Mouse (Mus musculus): ENCODE measurements around the gene Cul4b. TPM values are rescaled to one million over a fixed set of nuclear protein-coding genes. Genes with fewer than 3 reads are reported as not detected.
"Not testable (repeated sequence)": the region's sequence is repeated elsewhere in the genome, so short reads cannot be mapped to it uniquely, and the experiment has no call there.

The Cul4b gene
- polyA plus RNA-seq, 1 experiment from 2014 or later = 31.7 TPM

DNA sequence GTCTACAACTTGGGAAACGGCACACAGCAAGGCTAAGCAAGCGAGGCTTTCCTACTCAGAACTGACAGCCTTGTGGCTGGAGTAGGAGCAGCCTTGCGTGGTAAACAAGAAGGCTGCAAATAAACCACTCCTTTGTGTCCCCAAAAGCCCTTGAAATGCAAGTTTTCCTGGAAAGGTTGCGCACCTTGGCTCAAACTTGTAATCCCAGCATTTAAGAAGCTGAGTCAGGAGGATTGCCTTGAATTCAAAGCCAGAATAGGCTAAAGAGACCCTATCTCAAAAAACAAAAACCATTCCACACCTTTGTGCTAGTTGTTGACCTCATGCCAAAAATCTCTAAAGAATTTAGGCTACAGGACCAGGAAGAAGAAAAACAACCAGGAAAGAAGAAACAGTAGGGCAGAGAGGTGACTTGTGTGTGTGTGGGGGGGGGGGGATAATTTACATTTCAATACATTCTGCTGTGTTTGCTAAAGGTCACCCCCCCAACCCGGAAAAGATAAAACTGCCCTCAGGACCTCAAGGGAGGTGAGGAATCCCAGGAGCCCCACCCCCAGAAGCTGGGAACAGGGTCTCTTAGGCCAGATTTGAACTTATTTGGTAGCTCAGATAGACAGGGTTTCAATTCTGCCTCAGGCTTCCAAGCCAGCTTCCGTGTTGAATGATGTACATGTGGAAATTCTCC lies 9.3 kb downstream of the Cul4b start:
- H3K9me3 ChIP-seq (replicated peaks; ENCODE audit: control insufficient read depth, low read length) = no peaks in the 10 kb centered on the region
- no peak overlapping the region for H3K4me2 ChIP-seq
- H3K4me3 ChIP-seq (ENCODE audit: low read depth, low read length) = no peak overlapping the region
- H3K27me3 ChIP-seq (ENCODE audit: control insufficient read depth, insufficient read depth, low read length) = no peaks in the 10 kb centered on the region
- no peak overlapping the region for H3K9ac ChIP-seq (ENCODE audit: low read depth, low read length)
- ATAC-seq (replicated peaks; ENCODE audit: insufficient number of reproducible peaks, low FRiP score, low TSS enrichment) = no peak
- no peaks in the 10 kb centered on the region for H3K36me3 ChIP-seq (ENCODE audit: control insufficient read depth, insufficient read depth, low read length)
- H3K4me1 ChIP-seq (ENCODE audit: control insufficient read depth, insufficient read depth, low read length) = no peaks in the 10 kb centered on the region
- H3K27ac ChIP-seq (ENCODE audit: low read depth, low read length) = no peak overlapping the region
- 60% methylated on average over 6 of the region's 6 CpGs for WGBS (ENCODE audit: insufficient replicate concordance)

DNA sequence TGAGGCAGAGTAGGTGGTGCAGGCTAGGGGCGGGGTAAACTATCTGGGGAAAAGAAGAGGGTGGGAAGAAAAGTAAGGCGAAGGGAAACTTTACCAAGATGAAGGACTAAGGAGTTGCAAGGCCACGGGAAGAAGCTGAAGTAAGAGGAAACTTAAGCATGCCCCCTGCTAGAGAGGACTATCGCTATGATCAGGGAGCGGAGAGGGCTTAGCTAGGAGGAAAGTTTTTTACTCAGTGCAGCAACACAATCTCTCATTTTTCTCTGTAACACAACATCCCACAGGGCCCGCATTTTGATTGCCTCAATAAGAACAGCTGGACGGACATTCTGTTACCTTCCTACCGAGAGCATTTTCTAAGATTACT lies 10.8 kb downstream of the Cul4b start:
- WGBS (ENCODE audit: insufficient replicate concordance) = 10% methylated on average over 7 of the region's 8 CpGs

DNA sequence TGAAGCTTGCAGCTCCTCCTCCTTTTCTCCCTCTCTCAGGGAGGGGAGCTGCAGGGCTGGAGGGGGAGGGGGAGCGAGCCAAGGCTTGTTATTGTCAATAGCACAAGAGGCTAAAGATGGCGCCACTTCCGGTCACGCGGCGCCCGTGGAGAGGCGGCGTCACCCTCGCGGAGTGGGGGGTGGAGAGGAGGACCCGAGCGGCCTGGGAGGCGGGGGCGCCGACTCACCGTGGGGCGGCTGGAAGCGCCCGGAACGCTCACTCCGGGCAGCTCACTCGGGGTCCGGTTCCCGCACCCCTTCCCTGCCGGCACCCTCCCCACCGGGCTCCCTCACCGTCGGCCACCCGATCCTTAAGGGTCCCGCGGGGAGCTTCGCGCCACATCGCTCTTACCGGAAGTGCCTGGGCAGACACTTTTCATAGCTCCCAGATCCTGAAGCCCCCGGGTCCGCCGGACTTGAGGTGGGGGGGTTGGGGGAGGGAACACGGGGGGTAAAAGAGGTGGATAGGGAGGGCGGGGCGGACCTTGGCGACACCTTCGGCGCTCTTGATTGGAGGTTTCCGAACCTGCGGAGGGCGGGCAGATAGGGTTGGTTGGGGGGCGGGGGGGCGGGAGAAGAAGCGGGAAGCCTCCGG lies 11.3 kb downstream of the Cul4b start:
- no peaks in the 10 kb centered on the region for H3K36me3 ChIP-seq (ENCODE audit: control insufficient read depth, insufficient read depth, low read length)
- peak overlapping the region; percentile 71 for H3K4me2 ChIP-seq
- H3K9me3 ChIP-seq (replicated peaks; ENCODE audit: control insufficient read depth, low read length) = no peaks in the 10 kb centered on the region
- H3K4me3 ChIP-seq (ENCODE audit: low read depth, low read length) = peak overlapping the region; percentile 58
- H3K4me1 ChIP-seq (ENCODE audit: control insufficient read depth, insufficient read depth, low read length) = no peaks in the 10 kb centered on the region
- peak; percentile 91 for ATAC-seq (replicated peaks; ENCODE audit: insufficient number of reproducible peaks, low FRiP score, low TSS enrichment)
- H3K27ac ChIP-seq (ENCODE audit: low read depth, low read length) = peak overlapping the region; percentile 93
- H3K27me3 ChIP-seq (ENCODE audit: control insufficient read depth, insufficient read depth, low read length) = no peaks in the 10 kb centered on the region
- H3K9ac ChIP-seq (ENCODE audit: low read depth, low read length) = peak overlapping the region; percentile 76
- whole genome bisulfite sequencing (ENCODE audit: insufficient replicate concordance) = 13% methylated on average over 35 of the region's 52 CpGs

More for the DNA sequence above, 10.8 kb downstream of the Cul4b start:
- Histone ChIP-seq H3K9ac (ENCODE audit: low read depth, low read length) (peak overlapping the region; percentile 65), H3K27ac (ENCODE audit: low read depth, low read length) (peak overlapping the region; percentile 93), H3K4me1 (ENCODE audit: control insufficient read depth, insufficient read depth, low read length) (no peaks in the 10 kb centered on the region), H3K36me3 (ENCODE audit: control insufficient read depth, insufficient read depth, low read length) (no peaks in the 10 kb centered on the region), H3K4me2 (peak overlapping the region; percentile 71), H3K4me3 (ENCODE audit: low read depth, low read length) (peak overlapping the region; percentile 58), H3K27me3 (ENCODE audit: control insufficient read depth, insufficient read depth, low read length) (no peaks in the 10 kb centered on the region), H3K9me3 (replicated peaks; ENCODE audit: control insufficient read depth, low read length) (no peaks in the 10 kb centered on the region)
- no peak for ATAC-seq (replicated peaks; ENCODE audit: insufficient number of reproducible peaks, low FRiP score, low TSS enrichment)

DNA sequence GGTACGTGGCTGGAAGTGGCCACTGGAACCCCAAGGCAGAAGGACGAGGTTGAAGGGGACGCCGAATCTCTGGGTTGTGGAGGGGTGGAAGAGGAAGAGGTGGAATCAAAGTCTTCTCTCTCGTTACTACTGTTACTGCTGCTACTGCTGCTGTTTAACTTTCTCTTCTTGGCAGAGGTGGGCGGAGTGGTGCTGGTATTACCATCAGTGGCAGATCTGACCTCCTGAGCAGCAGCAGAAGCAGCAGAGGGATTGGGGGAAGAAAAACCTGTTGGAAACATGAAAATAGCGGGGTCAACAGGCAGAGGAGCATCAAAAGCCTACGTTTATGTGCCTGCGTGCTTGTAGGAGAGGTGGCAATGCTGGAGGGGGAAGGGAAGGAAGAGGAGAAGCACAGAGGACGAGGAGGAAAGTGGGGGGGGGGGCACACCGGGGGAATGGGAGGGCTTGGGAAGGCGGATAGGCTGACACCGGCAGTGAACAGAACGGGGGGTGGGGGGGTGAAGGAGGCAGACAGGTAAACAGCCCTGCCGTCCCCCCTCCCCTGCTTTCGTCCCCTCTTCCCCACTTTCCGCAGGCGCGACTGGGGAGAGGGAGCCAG lies 12.0 kb downstream of the Cul4b start:
- 20% methylated on average over 10 of the region's 19 CpGs for WGBS (ENCODE audit: insufficient replicate concordance)
- H3K27ac ChIP-seq (ENCODE audit: low read depth, low read length) = peak overlapping the region; percentile 93

DNA sequence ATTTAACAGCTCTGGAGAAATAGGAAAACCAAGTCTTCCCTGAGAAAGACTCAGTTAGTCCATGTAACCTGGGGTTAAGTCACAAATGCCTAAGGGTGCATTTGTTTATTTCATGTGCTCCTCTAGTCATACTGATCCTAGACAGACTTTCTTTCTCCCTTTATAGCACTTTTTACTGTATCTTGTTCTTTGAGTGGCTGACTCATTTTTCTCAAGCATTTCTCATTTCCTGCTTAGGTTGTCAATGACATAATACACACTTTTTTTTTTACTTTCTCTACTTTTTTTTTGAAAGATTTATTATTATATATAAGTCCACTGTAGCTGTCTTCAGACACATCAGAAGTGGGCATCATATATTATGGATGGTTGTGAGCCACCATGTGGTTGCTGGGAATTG lies 22.7 kb downstream of the Cul4b start:
- no peak overlapping the region for H3K27ac ChIP-seq (ENCODE audit: low read depth, low read length)
- no peaks in the 10 kb centered on the region for H3K4me1 ChIP-seq (ENCODE audit: control insufficient read depth, insufficient read depth, low read length)
- no peaks in the 10 kb centered on the region for H3K27me3 ChIP-seq (ENCODE audit: control insufficient read depth, insufficient read depth, low read length)
- H3K4me3 ChIP-seq (ENCODE audit: low read depth, low read length) = no peak overlapping the region
- H3K9me3 ChIP-seq (replicated peaks; ENCODE audit: control insufficient read depth, low read length) = no peaks in the 10 kb centered on the region
- no peak overlapping the region for H3K9ac ChIP-seq (ENCODE audit: low read depth, low read length)
- no peaks in the 10 kb centered on the region for H3K36me3 ChIP-seq (ENCODE audit: control insufficient read depth, insufficient read depth, low read length)
- no peak for ATAC-seq (replicated peaks; ENCODE audit: insufficient number of reproducible peaks, low FRiP score, low TSS enrichment)
- no peak overlapping the region for H3K4me2 ChIP-seq

More for the DNA sequence above, 12.0 kb downstream of the Cul4b start:
- no peaks in the 10 kb centered on the region for H3K4me1 ChIP-seq (ENCODE audit: control insufficient read depth, insufficient read depth, low read length)
- H3K9me3 ChIP-seq (replicated peaks; ENCODE audit: control insufficient read depth, low read length) = no peaks in the 10 kb centered on the region
- peak overlapping the region; percentile 76 for H3K9ac ChIP-seq (ENCODE audit: low read depth, low read length)
- ATAC-seq (replicated peaks; ENCODE audit: insufficient number of reproducible peaks, low FRiP score, low TSS enrichment) = no peak
- H3K4me3 ChIP-seq (ENCODE audit: low read depth, low read length) = peak overlapping the region; percentile 58
- peak overlapping the region; percentile 71 for H3K4me2 ChIP-seq
- H3K27me3 ChIP-seq (ENCODE audit: control insufficient read depth, insufficient read depth, low read length) = no peaks in the 10 kb centered on the region
- no peaks in the 10 kb centered on the region for H3K36me3 ChIP-seq (ENCODE audit: control insufficient read depth, insufficient read depth, low read length)

DNA sequence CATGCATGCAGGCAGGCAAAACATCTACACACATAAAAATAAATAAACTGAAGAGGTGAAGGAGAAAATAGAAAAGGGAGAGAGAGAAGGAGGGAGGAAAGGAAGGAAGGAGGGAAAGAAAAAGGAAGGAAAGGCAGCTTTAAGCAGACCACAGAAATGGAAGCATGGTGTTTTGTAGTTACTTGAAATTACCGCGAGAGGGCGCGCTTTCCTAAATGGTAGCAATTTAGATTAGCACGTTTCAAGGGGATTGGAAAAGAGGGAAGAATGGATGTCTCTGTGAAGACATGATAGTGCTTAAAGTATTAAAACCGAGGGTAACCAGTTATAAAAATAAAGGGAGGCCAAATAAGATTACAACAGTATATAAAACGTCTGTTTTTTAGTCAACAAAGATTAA lies 61.4 kb downstream of the Cul4b start:
- Histone ChIP-seq H3K36me3 (ENCODE audit: control insufficient read depth, insufficient read depth, low read length) (no peaks in the 10 kb centered on the region), H3K27me3 (ENCODE audit: control insufficient read depth, insufficient read depth, low read length) (no peaks in the 10 kb centered on the region), H3K4me1 (ENCODE audit: control insufficient read depth, insufficient read depth, low read length) (no peaks in the 10 kb centered on the region), H3K4me2 (no peak overlapping the region), H3K4me3 (ENCODE audit: low read depth, low read length) (no peak overlapping the region), H3K9me3 (replicated peaks; ENCODE audit: control insufficient read depth, low read length) (no peaks in the 10 kb centered on the region), H3K9ac (ENCODE audit: low read depth, low read length) (no peak overlapping the region), H3K27ac (ENCODE audit: low read depth, low read length) (no peak overlapping the region)
- 4% methylated on average over 7 of the region's 7 CpGs for WGBS (ENCODE audit: insufficient replicate concordance)
- no peak for ATAC-seq (replicated peaks; ENCODE audit: insufficient number of reproducible peaks, low FRiP score, low TSS enrichment)

DNA sequence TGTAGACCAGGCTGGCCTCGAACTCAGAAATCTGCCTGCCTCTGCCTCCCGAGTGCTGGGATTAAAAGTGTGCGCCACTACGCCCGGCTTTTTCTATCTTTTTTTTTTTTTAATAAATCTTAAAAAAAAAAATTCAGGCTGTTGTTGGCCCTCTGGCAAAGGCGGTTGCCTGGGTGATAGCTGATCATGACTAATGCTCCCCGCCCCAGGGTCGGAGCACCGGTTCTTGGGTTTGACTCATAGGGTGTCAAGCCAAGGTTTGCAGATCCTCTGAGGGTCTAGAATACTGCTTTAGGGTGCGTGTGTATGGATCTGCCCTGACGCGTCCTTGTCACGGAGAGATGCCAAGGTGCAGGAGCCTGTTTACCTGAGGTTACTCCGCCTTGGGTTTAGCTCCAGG lies 71.2 kb downstream of the Cul4b start:
- Histone ChIP-seq H3K36me3 (ENCODE audit: control insufficient read depth, insufficient read depth, low read length) (no peaks in the 10 kb centered on the region), H3K9ac (ENCODE audit: low read depth, low read length) (no peak overlapping the region), H3K4me3 (ENCODE audit: low read depth, low read length) (no peak overlapping the region), H3K4me2 (no peak overlapping the region), H3K4me1 (ENCODE audit: control insufficient read depth, insufficient read depth, low read length) (no peaks in the 10 kb centered on the region), H3K9me3 (replicated peaks; ENCODE audit: control insufficient read depth, low read length) (no peaks in the 10 kb centered on the region), H3K27me3 (ENCODE audit: control insufficient read depth, insufficient read depth, low read length) (no peaks in the 10 kb centered on the region), H3K27ac (ENCODE audit: low read depth, low read length) (no peak overlapping the region)
- 81% methylated on average over 11 of the region's 14 CpGs for WGBS (ENCODE audit: insufficient replicate concordance)
- no peak for ATAC-seq (replicated peaks; ENCODE audit: insufficient number of reproducible peaks, low FRiP score, low TSS enrichment)

DNA sequence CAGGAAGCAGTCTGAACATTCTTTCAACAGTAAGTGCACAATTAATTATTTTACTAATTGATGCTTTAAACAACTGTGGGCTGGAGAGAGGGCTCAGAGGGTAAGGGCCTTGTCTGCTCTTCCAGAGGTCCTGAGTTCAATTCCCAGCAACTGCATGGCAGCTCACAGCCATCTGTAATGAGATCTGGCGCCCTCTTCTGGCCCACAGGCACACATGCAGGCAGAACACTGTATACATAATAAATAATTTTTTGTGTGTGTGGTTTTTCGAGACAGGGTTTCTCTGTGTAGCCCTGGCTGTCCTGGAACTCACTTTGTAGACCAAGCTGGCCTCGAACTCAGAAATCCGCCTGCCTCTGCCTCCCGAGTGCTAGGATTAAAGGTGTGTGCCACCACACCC lies 73.8 kb downstream of the Cul4b start:
- not testable (repeated sequence) for ATAC-seq (replicated peaks; ENCODE audit: insufficient number of reproducible peaks, low FRiP score, low TSS enrichment); H3K4me1 ChIP-seq (ENCODE audit: control insufficient read depth, insufficient read depth, low read length); H3K27me3 ChIP-seq (ENCODE audit: control insufficient read depth, insufficient read depth, low read length); H3K4me3 ChIP-seq (ENCODE audit: low read depth, low read length); H3K9ac ChIP-seq (ENCODE audit: low read depth, low read length); H3K27ac ChIP-seq (ENCODE audit: low read depth, low read length); H3K9me3 ChIP-seq (replicated peaks; ENCODE audit: control insufficient read depth, low read length); H3K36me3 ChIP-seq (ENCODE audit: control insufficient read depth, insufficient read depth, low read length); H3K4me2 ChIP-seq
- 61% methylated on average over 5 of the region's 5 CpGs for WGBS (ENCODE audit: insufficient replicate concordance)

DNA sequence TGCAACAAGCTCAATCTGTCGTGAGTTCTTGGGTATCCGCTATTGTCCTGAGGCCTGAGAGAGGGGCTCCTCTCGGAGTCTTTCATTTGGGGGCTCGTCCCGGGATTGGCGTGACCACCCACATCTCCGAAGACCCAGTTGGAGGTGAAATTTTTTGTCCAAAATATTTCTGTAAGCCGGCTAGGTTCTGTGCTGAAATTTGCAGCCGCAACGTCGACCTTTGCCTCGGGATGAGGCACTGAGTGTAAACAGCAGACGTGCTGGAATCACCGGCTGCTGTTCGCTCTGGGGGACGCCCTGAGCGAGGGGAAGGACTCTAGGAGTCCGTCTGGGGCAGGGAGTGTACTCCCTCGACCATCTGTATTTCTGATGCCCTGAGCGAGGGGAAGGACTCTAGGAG lies 90.5 kb downstream of the Cul4b start:
- H3K36me3 ChIP-seq (ENCODE audit: control insufficient read depth, insufficient read depth, low read length); ATAC-seq (replicated peaks; ENCODE audit: insufficient number of reproducible peaks, low FRiP score, low TSS enrichment); H3K27me3 ChIP-seq (ENCODE audit: control insufficient read depth, insufficient read depth, low read length); H3K4me3 ChIP-seq (ENCODE audit: low read depth, low read length); H3K9me3 ChIP-seq (replicated peaks; ENCODE audit: control insufficient read depth, low read length); H3K4me1 ChIP-seq (ENCODE audit: control insufficient read depth, insufficient read depth, low read length); H3K9ac ChIP-seq (ENCODE audit: low read depth, low read length); H3K27ac ChIP-seq (ENCODE audit: low read depth, low read length): not testable (repeated sequence)
- H3K4me2 ChIP-seq = peak overlapping the region; percentile 35
- WGBS (ENCODE audit: insufficient replicate concordance) = 30% methylated on average over 20 of the region's 20 CpGs
